Mouse (Mus musculus) heart, embryonic 14.5 days (tissue): ENCODE results near the gene Ruvbl1. TPM values are rescaled to one million over a fixed set of nuclear protein-coding genes. Genes with fewer than 3 reads are reported as not detected.

Experiments used
- ATAC-seq: fragments of 200-750 bp; cut with Nextera tagmentation; 2 replicates; pipeline ENCODE4 v1.8.0; 2017; ENCODE audit warnings: low read depth, moderate TSS enrichment; ENCODE audit not compliant: insufficient number of reproducible peaks, insufficient read depth, low FRiP score
- H3K27ac ChIP-seq, 2 experiments: fragments of 200-500 bp in 1 of 2; fragments of 300-500 bp in 1 of 2; sonication (generic) in 1 of 2; replicated peaks in 1 of 2; 2 replicates each; pipeline ENCODE4 v1.5.1; 2012 to 2014; ENCODE audit warnings: low read depth in 2 of 2, low read length in 2 of 2, control low read depth in 1 of 2, mild to moderate bottlenecking in 1 of 2, mixed read lengths in 1 of 2; ENCODE audit not compliant: control insufficient read depth in 1 of 2, insufficient read depth in 1 of 2
- H3K27me3 ChIP-seq: fragments of 300-500 bp; sonication (generic); 2 replicates; pipeline ENCODE4 v1.6.1; 2014; ENCODE audit warnings: mild to moderate bottlenecking, low read length, control low read depth; ENCODE audit not compliant: control insufficient read depth, insufficient read depth
- H3K36me3 ChIP-seq: fragments of 300-500 bp; sonication (generic); 2 replicates; pipeline ENCODE4 v1.6.1; 2014; ENCODE audit warnings: mild to moderate bottlenecking, control low read depth, low read length, mixed read lengths; ENCODE audit not compliant: control insufficient read depth, insufficient read depth
- H3K4me1 ChIP-seq, 2 experiments: fragments of 200-500 bp in 1 of 2; fragments of 300-500 bp in 1 of 2; sonication (generic) in 1 of 2; 2 replicates each; pipeline ENCODE4 v1.6.1; 2012 to 2014; ENCODE audit warnings: low read length in 2 of 2, control low read depth in 1 of 2, mixed read lengths in 1 of 2; ENCODE audit not compliant: control insufficient read depth in 2 of 2, insufficient read depth in 2 of 2
- H3K4me2 ChIP-seq: fragments of 300-500 bp; sonication (generic); 2 replicates; pipeline ENCODE4 v1.6.1; 2014; ENCODE audit warnings: mild to moderate bottlenecking, low read length
- H3K4me3 ChIP-seq, 2 experiments: fragments of 200-500 bp in 1 of 2; fragments of 300-500 bp in 1 of 2; sonication (generic) in 1 of 2; 2 replicates each; pipeline ENCODE4 v1.5.1; 2012 to 2014; ENCODE audit warnings: low read length in 2 of 2, mild to moderate bottlenecking in 2 of 2, control low read depth in 1 of 2, low read depth in 1 of 2, moderate library complexity in 1 of 2; ENCODE audit not compliant: control insufficient read depth in 1 of 2, insufficient read depth in 1 of 2
- H3K9ac ChIP-seq: fragments of 300-500 bp; sonication (generic); 2 replicates; pipeline ENCODE4 v1.6.1; 2014; ENCODE audit warnings: mild to moderate bottlenecking, low read length
- H3K9me3 ChIP-seq: fragments of 300-500 bp; sonication (generic); 2 replicates; pipeline ENCODE4 v1.6.1; 2016; ENCODE audit warnings: low read length, control low read depth; ENCODE audit not compliant: control insufficient read depth
- WGBS: fragments of 180-500 bp; shearing (Covaris S2); extraction: QIAGEN DNeasy Blood & Tissue Kit; methylation state at CpG from one replicate; pipeline ENCODE4 v1.1.7; 2014; 5-methylcytosine and 5-hydroxymethylcytosine counted together
- polyA plus RNA-seq: library from polyadenylated mRNA; unstranded; fragments of >200 nt; fragmentation: Nextera tagmentation; extraction: Ambion mirVana; gene quantifications from 2 replicates; pipeline ENCODE4 v1.2.1, GENCODE M21; 2014

Gene Ruvbl1
- polyA plus RNA-seq, 1 experiment from 2014 or later, result 72.2 TPM

DNA sequence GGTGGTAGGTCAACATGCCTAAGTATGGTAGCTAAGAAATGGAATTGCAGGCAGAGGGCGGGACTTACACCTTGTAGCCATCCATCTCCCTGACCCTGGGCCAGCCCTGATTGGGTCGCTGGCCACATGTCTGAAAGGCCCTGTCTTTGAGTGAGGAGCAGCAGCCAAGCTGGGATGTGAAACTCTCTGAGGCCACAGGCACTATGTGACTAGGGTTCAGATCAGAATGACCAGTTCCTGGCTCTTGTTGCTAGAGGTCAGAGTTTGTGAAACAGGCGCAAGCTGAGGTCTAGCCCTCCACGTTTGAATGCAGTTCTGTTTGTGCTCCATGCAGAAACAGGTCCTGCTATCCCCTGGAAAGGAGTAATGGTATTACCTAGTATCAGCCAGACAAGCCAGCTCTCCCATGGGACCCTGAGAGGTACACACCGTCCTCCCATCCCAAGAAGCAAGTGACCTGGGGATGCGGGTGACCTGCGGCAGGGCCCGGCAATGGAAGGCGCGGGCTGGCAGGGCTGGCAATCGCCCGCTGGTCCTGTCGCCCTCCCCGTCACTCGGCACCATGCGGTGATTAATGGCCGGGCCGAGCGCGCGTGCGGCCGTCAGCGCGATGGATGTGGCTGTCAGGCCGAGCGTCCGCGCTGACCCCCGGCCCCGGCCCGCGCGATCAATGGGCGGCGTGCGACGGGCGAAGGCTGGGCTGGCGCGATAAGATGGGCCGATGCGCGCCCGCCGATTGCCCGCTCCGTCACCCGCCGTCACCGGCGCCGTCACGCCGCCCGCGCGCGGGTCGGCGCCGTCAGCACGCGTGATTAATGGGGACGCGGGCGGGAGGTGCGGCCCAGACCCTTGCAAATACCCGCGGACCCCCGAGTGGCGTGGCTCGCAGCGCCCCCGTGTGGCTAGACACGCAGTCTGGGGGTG is 34.5 kb downstream of the Ruvbl1 start:
- peak overlapping the region; percentile 48 to 65 for H3K4me3 ChIP-seq
- H3K9me3 ChIP-seq, result no peaks in the 10 kb centered on the region
- peak overlapping the region; percentile 68 for H3K9ac ChIP-seq
- peak overlapping the region; percentile 81 for H3K4me2 ChIP-seq
- no peak overlapping the region for H3K27ac ChIP-seq
- no peak for ATAC-seq
- H3K4me1 ChIP-seq, result peaks cover 4 to 19% of the 10 kb centered on the region in 2 experiments; a peak in 3 of 4 replicates
- 4% methylated on average over 73 of the region's 76 CpGs for WGBS
- peaks cover 44% of the 10 kb centered on the region for H3K36me3 ChIP-seq
- H3K27me3 ChIP-seq, result no peaks in the 10 kb centered on the region

- no peak overlapping the region for H3K27ac ChIP-seq
- peaks cover 4 to 19% of the 10 kb centered on the region in 2 experiments; a peak in 3 of 4 replicates for H3K4me1 ChIP-seq
- peaks cover 51% of the 10 kb centered on the region for H3K36me3 ChIP-seq
- no peak for ATAC-seq
- peak overlapping the region; percentile 68 for H3K9ac ChIP-seq
- 6% methylated on average over 3 of the region's 3 CpGs for WGBS
- H3K27me3 ChIP-seq, result no peaks in the 10 kb centered on the region
- no peaks in the 10 kb centered on the region for H3K9me3 ChIP-seq
- H3K4me3 ChIP-seq, result peak overlapping the region; percentile 48 to 65
- peak overlapping the region; percentile 81 for H3K4me2 ChIP-seq
Observed at GRCm38 (mm10) chr6:88500405-88500767, 35.2 kb downstream of the Ruvbl1 start.

DNA sequence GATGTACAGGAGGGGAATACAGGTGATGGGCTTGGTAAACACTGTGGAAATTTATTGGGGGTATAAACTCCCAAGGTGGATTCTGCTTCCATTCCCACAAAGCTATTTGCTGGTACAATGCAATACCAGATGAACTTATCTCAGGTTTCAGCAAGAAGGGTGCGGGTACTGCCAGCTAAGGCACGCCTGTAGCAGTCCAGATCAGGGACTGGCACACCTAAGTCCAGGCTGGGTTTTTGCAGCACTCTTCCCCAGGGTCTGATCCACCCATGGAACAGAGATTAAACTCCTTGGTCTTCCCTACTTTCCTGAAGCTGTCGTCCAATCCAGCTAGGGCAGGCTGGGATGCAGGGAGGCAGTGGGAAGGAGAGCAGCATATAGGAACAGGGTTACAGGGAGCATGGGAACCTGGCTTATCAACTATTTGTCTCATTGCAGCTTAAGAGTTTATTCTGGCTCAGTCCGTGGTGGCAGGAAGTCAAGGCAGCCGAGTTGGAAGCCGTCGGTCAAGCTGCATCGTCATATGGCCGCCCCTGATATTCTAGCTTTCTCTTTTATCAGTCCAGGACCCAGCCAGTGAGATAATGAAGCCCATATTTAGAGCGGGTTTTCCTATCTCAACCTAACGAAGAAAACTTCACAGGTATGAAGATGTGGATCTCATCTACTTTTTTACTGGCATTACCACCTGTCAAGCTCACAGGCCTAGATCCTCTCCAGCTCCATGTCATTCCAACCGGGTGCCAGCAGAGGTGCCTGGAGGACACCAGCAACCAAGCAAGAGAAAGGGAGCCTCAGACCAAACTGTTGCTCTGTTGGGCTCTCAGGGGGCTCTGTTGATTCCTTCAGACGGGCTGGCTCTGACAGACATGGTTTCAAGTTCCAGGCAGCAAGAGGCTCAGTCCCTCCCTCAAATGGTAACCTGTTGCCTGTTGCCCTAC is 37.1 kb downstream of the Ruvbl1 start:
- Histone ChIP-seq H3K4me3 (no peak overlapping the region), H3K4me2 (no peak overlapping the region), H3K9me3 (no peaks in the 10 kb centered on the region), H3K36me3 (peaks cover 57% of the 10 kb centered on the region), H3K27me3 (no peaks in the 10 kb centered on the region), H3K27ac (peak overlapping the region; percentile 36 to 39), H3K4me1 (peaks cover 4 to 19% of the 10 kb centered on the region in 2 experiments; a peak in 3 of 4 replicates), H3K9ac (no peak overlapping the region)
- peak; percentile 32; the same call in 1 of the 2 replicates for ATAC-seq
- 27% methylated on average over 13 of the region's 13 CpGs for WGBS

DNA sequence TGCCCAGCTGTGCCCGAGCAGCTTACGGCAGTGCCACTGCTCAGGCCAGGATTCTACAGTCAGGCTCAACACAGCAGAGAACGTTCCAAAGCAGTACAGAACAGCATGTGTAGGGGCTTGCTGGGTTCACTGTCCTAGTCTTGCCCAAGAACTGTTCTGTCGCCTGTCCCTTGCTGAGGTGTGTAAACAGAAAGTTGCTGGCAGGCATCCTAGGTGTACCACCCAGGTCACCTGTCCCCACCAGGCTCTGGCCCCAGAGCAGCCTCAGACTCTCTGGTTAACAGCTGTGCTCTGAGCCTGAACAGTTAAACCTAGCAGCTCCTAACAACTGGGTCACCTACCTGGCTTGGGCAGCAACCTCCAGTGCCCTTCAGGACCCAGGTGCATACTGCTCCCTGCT is 37.8 kb downstream of the Ruvbl1 start:
- Histone ChIP-seq H3K27ac (peak overlapping the region; percentile 36 to 38; a peak in 2 of 4 replicates), H3K9me3 (no peaks in the 10 kb centered on the region), H3K4me3 (no peak overlapping the region), H3K4me1 (peaks cover 4 to 19% of the 10 kb centered on the region in 2 experiments; a peak in 3 of 4 replicates), H3K27me3 (no peaks in the 10 kb centered on the region), H3K4me2 (no peak overlapping the region), H3K36me3 (peaks cover 57% of the 10 kb centered on the region), H3K9ac (no peak overlapping the region)
- no peak for ATAC-seq
- WGBS, result 78% methylated on average over 4 of the region's 4 CpGs

- Histone ChIP-seq H3K4me1 (peaks cover 30 to 51% of the 10 kb centered on the region in 2 experiments), H3K27ac (peak overlapping the region; percentile 45 to 46; a peak in 2 of 4 replicates), H3K27me3 (no peaks in the 10 kb centered on the region), H3K9ac (no peak overlapping the region; the same call in 1 of the 2 replicates), H3K4me2 (peak overlapping the region; percentile 28; the same call in 1 of the 2 replicates), H3K4me3 (no peak overlapping the region), H3K9me3 (no peaks in the 10 kb centered on the region), H3K36me3 (peaks cover 72% of the 10 kb centered on the region)
- WGBS, result 64% methylated on average over 8 of the region's 8 CpGs
- no peak for ATAC-seq
Observed at GRCm38 (mm10) chr6:88513984-88514383, 48.8 kb downstream of the Ruvbl1 start.

DNA sequence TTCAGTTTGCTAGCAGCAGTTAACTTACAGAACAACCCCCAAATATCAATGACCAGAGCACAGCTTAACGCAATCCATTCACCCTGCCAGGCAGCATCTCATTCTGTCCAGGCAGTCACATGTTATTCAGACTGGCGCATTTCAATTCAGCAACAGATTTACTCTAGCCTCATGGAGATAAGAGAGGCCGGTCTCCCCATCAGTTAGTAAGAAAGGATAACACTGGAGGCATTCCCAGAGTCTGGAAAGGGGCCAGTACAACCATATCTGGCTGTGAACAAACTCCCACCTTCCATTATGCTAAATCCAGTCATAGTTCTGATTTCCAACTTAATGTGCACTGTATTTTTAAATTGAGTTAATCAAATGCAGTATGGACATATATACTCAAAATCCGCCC is 49.3 kb downstream of the Ruvbl1 start:
- Histone ChIP-seq H3K4me3 (no peak overlapping the region), H3K9me3 (no peaks in the 10 kb centered on the region), H3K4me1 (peaks cover 32 to 55% of the 10 kb centered on the region in 2 experiments), H3K27me3 (no peaks in the 10 kb centered on the region), H3K4me2 (peak overlapping the region; percentile 28; the same call in 1 of the 2 replicates), H3K27ac (peak overlapping the region; percentile 45 to 46; a peak in 2 of 4 replicates), H3K36me3 (peaks cover 67% of the 10 kb centered on the region), H3K9ac (no peak overlapping the region)
- WGBS, result 28% methylated on average over 4 of the region's 4 CpGs
- ATAC-seq, result no peak

GRCm38 (mm10) chr6:88515971-88516370 is 50.8 kb downstream of the Ruvbl1 start:
- Histone ChIP-seq H3K36me3 (peaks cover 53% of the 10 kb centered on the region), H3K9ac (peak overlapping the region; percentile 32; the same call in 1 of the 2 replicates), H3K4me1 (peaks cover 34 to 59% of the 10 kb centered on the region in 2 experiments), H3K4me2 (peak overlapping the region; percentile 94), H3K27me3 (no peaks in the 10 kb centered on the region), H3K9me3 (no peaks in the 10 kb centered on the region), H3K4me3 (peak overlapping the region in 1 of 2 experiments; percentile 97; a peak in 1 of 4 replicates), H3K27ac (peak overlapping the region in 1 of 2 experiments; percentile 51; a peak in 1 of 4 replicates)
- no peak for ATAC-seq
- 59% methylated on average over 8 of the region's 8 CpGs for WGBS
